Mouse (Mus musculus): Measurements from ENCODE around the gene Tmem109.

DNA sequence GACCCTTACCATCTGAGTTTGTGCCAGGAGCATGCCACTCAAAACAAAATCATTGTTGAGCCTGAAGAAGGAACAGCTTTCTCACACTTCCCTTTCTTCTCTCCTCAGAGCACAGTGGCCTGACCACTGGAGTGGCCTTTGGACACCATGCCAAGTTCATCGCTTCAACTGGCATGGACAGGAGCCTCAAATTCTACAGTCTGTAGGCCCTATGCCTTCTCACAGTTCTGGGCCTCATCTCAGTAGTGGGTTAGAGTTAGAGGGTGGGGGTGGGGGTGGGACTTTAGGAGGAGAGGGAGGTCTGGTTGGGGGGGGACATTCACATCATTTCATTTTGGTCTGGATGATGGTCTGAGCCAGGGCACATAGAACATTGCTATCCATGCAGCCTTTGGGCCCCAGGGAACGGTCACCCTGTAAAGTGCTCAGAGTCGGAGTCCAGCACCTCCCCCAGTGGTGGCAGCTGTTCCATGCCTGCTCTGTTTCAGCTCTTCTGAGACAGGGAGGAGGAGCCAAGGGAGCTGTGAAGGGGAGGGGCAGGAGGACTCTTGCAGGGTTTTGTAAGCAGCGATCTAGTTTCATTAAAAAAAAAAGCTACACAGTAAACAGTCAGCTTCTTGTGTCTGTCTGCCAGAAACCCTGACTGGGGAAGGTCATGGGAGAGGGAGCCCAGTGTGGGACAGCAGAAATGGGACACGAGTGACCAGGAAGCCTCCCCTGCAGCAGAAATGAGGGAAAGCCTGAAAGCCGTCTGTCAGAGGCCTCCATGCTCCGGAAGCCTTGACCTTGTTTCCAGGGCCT is 23.3 kb upstream of the Tmem109 start:
- TF ChIP-seq CTCF (IDR thresholded peaks at IDR 0.05; ENCODE audit: extremely low read depth, insufficient read length, insufficient replicate concordance, low read depth, low read length) = no peak
- TF ChIP-seq POLR2A (IDR thresholded peaks at IDR 0.05; ENCODE audit: low read depth, low read length) = no peak

All from small intestine, adult 2 months (tissue).